Mouse (Mus musculus) stomach, embryonic 16.5 days (tissue): ENCODE data around the gene Arhgef7. TPM values are rescaled to one million over a fixed set of nuclear protein-coding genes. Genes with fewer than 3 reads are reported as not detected.

Experiments
- ATAC-seq: fragments of 200-750 bp; cut with Nextera tagmentation; 2 replicates; pipeline ENCODE4 v1.8.0; 2017; ENCODE audit warnings: moderate number of reproducible peaks, moderate TSS enrichment; ENCODE audit not compliant: insufficient read depth, low FRiP score
- H3K27ac ChIP-seq: fragments of 300-500 bp; sonication (generic); 2 replicates; pipeline ENCODE4 v1.5.1; 2014; ENCODE audit warnings: low read length
- H3K27me3 ChIP-seq: fragments of 300-500 bp; sonication (generic); 2 replicates; pipeline ENCODE4 v1.6.1; 2014; ENCODE audit warnings: low read length, control low read depth, mixed read lengths; ENCODE audit not compliant: control insufficient read depth, insufficient read depth
- H3K36me3 ChIP-seq: fragments of 300-500 bp; sonication (generic); 2 replicates; pipeline ENCODE4 v1.6.1; 2014; ENCODE audit warnings: low read length; ENCODE audit not compliant: control insufficient read depth, insufficient read depth
- H3K4me1 ChIP-seq: fragments of 300-500 bp; sonication (generic); 2 replicates; pipeline ENCODE4 v1.6.1; 2014; ENCODE audit warnings: low read length, control low read depth, mixed read lengths; ENCODE audit not compliant: control insufficient read depth, insufficient read depth
- H3K4me2 ChIP-seq: fragments of 300-500 bp; sonication (generic); 2 replicates; pipeline ENCODE4 v1.6.1; 2014; ENCODE audit warnings: low read depth, low read length, mixed read lengths
- H3K4me3 ChIP-seq: fragments of 300-500 bp; sonication (generic); replicated peaks from 2 replicates; pipeline ENCODE4 v1.5.1; 2014; ENCODE audit warnings: mild to moderate bottlenecking, low read length
- H3K9ac ChIP-seq: fragments of 300-500 bp; sonication (generic); 2 replicates; pipeline ENCODE4 v1.6.1; 2014; ENCODE audit warnings: low read length
- H3K9me3 ChIP-seq: fragments of 300-500 bp; sonication (generic); replicated peaks from 2 replicates; pipeline ENCODE4 v1.6.1; 2016; ENCODE audit warnings: low read length, control low read depth; ENCODE audit not compliant: control insufficient read depth
- WGBS: fragments of 180-500 bp; shearing (Covaris S2); extraction: QIAGEN DNeasy Blood & Tissue Kit; methylation state at CpG from one replicate; pipeline ENCODE4 v1.1.7; 2014; 5-methylcytosine and 5-hydroxymethylcytosine counted together
- polyA plus RNA-seq: library from polyadenylated mRNA; unstranded; fragments of >200 nt; fragmentation: Nextera tagmentation; extraction: Ambion mirVana; gene quantifications from 2 replicates; pipeline ENCODE4 v1.2.1, GENCODE M21; 2015

The Arhgef7 gene
- polyA plus RNA-seq, 1 experiment from 2014 or later, result 32.7 TPM

GRCm38 (mm10) chr8:11779844-11780634, 52.5 kb downstream of the Arhgef7 start:
- Histone ChIP-seq H3K27me3 (no peaks in the 10 kb centered on the region), H3K9me3 (no peaks in the 10 kb centered on the region), H3K4me3 (0 out of 2 replicates have a peak overlapping the region, but pooled peaks have one; percentile 2), H3K4me1 (peaks cover 15% of the 10 kb centered on the region), H3K27ac (peak overlapping the region; percentile 17), H3K4me2 (peak overlapping the region; percentile 7), H3K36me3 (0 out of 2 replicates have a peak, but pooled peaks cover 6% of the 10 kb centered on the region), H3K9ac (no peak overlapping the region)
- WGBS, result 65% methylated on average over 10 of the region's 10 CpGs
- 0 out of 2 replicates have a peak, but pooled peaks have one; percentile 46 for ATAC-seq

GRCm38 (mm10) chr8:11780641-11781040, 53.1 kb downstream of the Arhgef7 start:
- Histone ChIP-seq H3K4me1 (peaks cover 12% of the 10 kb centered on the region; the same call in 1 of the 2 replicates), H3K9me3 (no peaks in the 10 kb centered on the region), H3K4me3 (0 out of 2 replicates have a peak overlapping the region, but pooled peaks have one; percentile 0), H3K4me2 (peak overlapping the region; percentile 7), H3K27ac (no peak overlapping the region), H3K36me3 (peaks cover 9% of the 10 kb centered on the region; the same call in 1 of the 2 replicates), H3K9ac (no peak overlapping the region), H3K27me3 (no peaks in the 10 kb centered on the region)
- no peak for ATAC-seq
- 82% methylated on average over 4 of the region's 4 CpGs for WGBS

GRCm38 (mm10) chr8:11782607-11783006, 55.1 kb downstream of the Arhgef7 start:
- H3K4me3 ChIP-seq, result no peak overlapping the region
- H3K36me3 ChIP-seq, result peaks cover 14% of the 10 kb centered on the region; the same call in 1 of the 2 replicates
- no peaks in the 10 kb centered on the region for H3K9me3 ChIP-seq
- no peak overlapping the region for H3K9ac ChIP-seq
- ATAC-seq, result no peak
- no peak overlapping the region for H3K4me2 ChIP-seq
- 0 out of 2 replicates have a peak, but pooled peaks cover 6% of the 10 kb centered on the region for H3K4me1 ChIP-seq
- no peaks in the 10 kb centered on the region for H3K27me3 ChIP-seq
- 90% methylated on average over 6 of the region's 6 CpGs for WGBS
- H3K27ac ChIP-seq, result no peak overlapping the region

GRCm38 (mm10) chr8:11783861-11784594, 56.5 kb downstream of the Arhgef7 start:
- Histone ChIP-seq H3K36me3 (peaks cover 14% of the 10 kb centered on the region; the same call in 1 of the 2 replicates), H3K4me3 (no peak overlapping the region), H3K27ac (no peak overlapping the region), H3K4me1 (0 out of 2 replicates have a peak, but pooled peaks cover 6% of the 10 kb centered on the region), H3K9ac (no peak overlapping the region), H3K27me3 (no peaks in the 10 kb centered on the region), H3K9me3 (no peaks in the 10 kb centered on the region), H3K4me2 (no peak overlapping the region)
- 88% methylated on average over 7 of the region's 7 CpGs for WGBS
- ATAC-seq, result no peak

- H3K9me3 ChIP-seq, result no peaks in the 10 kb centered on the region
- no peak for ATAC-seq
- H3K36me3 ChIP-seq, result peaks cover 14% of the 10 kb centered on the region; the same call in 1 of the 2 replicates
Observed at GRCm38 (mm10) chr8:11785121-11785520, 57.6 kb downstream of the Arhgef7 start.

GRCm38 (mm10) chr8:11785539-11786046, 58.1 kb downstream of the Arhgef7 start:
- no peak overlapping the region for H3K4me2 ChIP-seq
- no peak for ATAC-seq
- no peaks in the 10 kb centered on the region for H3K27me3 ChIP-seq
- H3K4me1 ChIP-seq, result 0 out of 2 replicates have a peak, but pooled peaks cover 3% of the 10 kb centered on the region
- H3K36me3 ChIP-seq, result peaks cover 14% of the 10 kb centered on the region; the same call in 1 of the 2 replicates
- no peak overlapping the region for H3K4me3 ChIP-seq
- 71% methylated on average over 9 of the region's 9 CpGs for WGBS
- H3K27ac ChIP-seq, result no peak overlapping the region; the same call in 1 of the 2 replicates
- no peak overlapping the region for H3K9ac ChIP-seq
- no peaks in the 10 kb centered on the region for H3K9me3 ChIP-seq

More at GRCm38 (mm10) chr8:11785121-11785520, 57.6 kb downstream of the Arhgef7 start:
- Histone ChIP-seq H3K27ac (no peak overlapping the region; the same call in 1 of the 2 replicates), H3K4me1 (0 out of 2 replicates have a peak, but pooled peaks cover 3% of the 10 kb centered on the region), H3K4me3 (no peak overlapping the region), H3K4me2 (no peak overlapping the region), H3K9ac (no peak overlapping the region), H3K27me3 (no peaks in the 10 kb centered on the region)
- WGBS, result 39% methylated on average over 4 of the region's 4 CpGs

- WGBS, result 53% methylated on average over 8 of the region's 8 CpGs
- Histone ChIP-seq H3K4me2 (no peak overlapping the region), H3K36me3 (peaks cover 19% of the 10 kb centered on the region), H3K27ac (no peak overlapping the region), H3K9me3 (no peaks in the 10 kb centered on the region), H3K27me3 (no peaks in the 10 kb centered on the region), H3K9ac (no peak overlapping the region), H3K4me1 (0 out of 2 replicates have a peak, but pooled peaks cover 3% of the 10 kb centered on the region), H3K4me3 (no peak overlapping the region)
- ATAC-seq, result no peak
Observed at GRCm38 (mm10) chr8:11788252-11788651, 60.7 kb downstream of the Arhgef7 start.

- H3K36me3 ChIP-seq, result peaks cover 21% of the 10 kb centered on the region
- no peak overlapping the region for H3K4me3 ChIP-seq
- no peaks in the 10 kb centered on the region for H3K27me3 ChIP-seq
- no peak overlapping the region for H3K4me2 ChIP-seq
- H3K9ac ChIP-seq, result no peak overlapping the region
- H3K27ac ChIP-seq, result no peak overlapping the region
- 85% methylated on average over 5 of the region's 5 CpGs for WGBS
- no peaks in the 10 kb centered on the region for H3K9me3 ChIP-seq
- 0 out of 2 replicates have a peak, but pooled peaks cover 3% of the 10 kb centered on the region for H3K4me1 ChIP-seq
- ATAC-seq, result no peak
Observed at GRCm38 (mm10) chr8:11789168-11789567, 61.6 kb downstream of the Arhgef7 start.
